Mouse (Mus musculus) embryonic facial prominence, embryonic 15.5 days (tissue): Measurements from ENCODE around the gene Ift43. TPM values are rescaled to one million over a fixed set of nuclear protein-coding genes. Genes with fewer than 3 reads are reported as not detected.

Experiments
- ATAC-seq: fragments of 200-750 bp; cut with Nextera tagmentation; 2 replicates; pipeline ENCODE4 v1.8.0; 2017; ENCODE audit warnings: low read depth, moderate TSS enrichment; ENCODE audit not compliant: insufficient number of reproducible peaks, low FRiP score, low TSS enrichment
- H3K27ac ChIP-seq: fragments of 300-500 bp; sonication (generic); replicated peaks from 2 replicates; pipeline ENCODE4 v1.5.1; 2015; ENCODE audit warnings: mild to moderate bottlenecking, inconsistent platforms
- H3K27me3 ChIP-seq: fragments of 300-500 bp; sonication (generic); 2 replicates; pipeline ENCODE4 v1.6.1; 2015; ENCODE audit warnings: inconsistent platforms
- H3K36me3 ChIP-seq: fragments of 300-500 bp; sonication (generic); 2 replicates; pipeline ENCODE4 v1.6.1; 2015; ENCODE audit warnings: mild to moderate bottlenecking, inconsistent platforms
- H3K4me1 ChIP-seq: fragments of 300-500 bp; sonication (generic); 2 replicates; pipeline ENCODE4 v1.6.1; 2015; ENCODE audit warnings: inconsistent platforms
- H3K4me2 ChIP-seq: fragments of 300-500 bp; sonication (generic); replicated peaks from 2 replicates; pipeline ENCODE4 v1.6.1; 2015; ENCODE audit warnings: mild to moderate bottlenecking, inconsistent platforms
- H3K4me3 ChIP-seq: fragments of 300-500 bp; sonication (generic); replicated peaks from 2 replicates; pipeline ENCODE4 v1.5.1; 2015; ENCODE audit warnings: mild to moderate bottlenecking, inconsistent platforms
- H3K9ac ChIP-seq: fragments of 300-500 bp; sonication (generic); 2 replicates; pipeline ENCODE4 v1.6.1; 2015; ENCODE audit warnings: inconsistent platforms
- H3K9me3 ChIP-seq: fragments of 300-500 bp; sonication (generic); replicated peaks from 2 replicates; pipeline ENCODE4 v1.6.1; 2016; ENCODE audit warnings: inconsistent platforms
- WGBS: fragments of 180-500 bp; shearing (Covaris S2); methylation state at CpG from one replicate; pipeline ENCODE4 v1.1.7; 2015; 5-methylcytosine and 5-hydroxymethylcytosine counted together
- polyA plus RNA-seq: library from polyadenylated mRNA; unstranded; fragments of >200 nt; fragmentation: Nextera tagmentation; extraction: Ambion mirVana; gene quantifications from 2 replicates; pipeline ENCODE4 v1.2.1, GENCODE M21; 2015

Gene Ift43
- polyA plus RNA-seq, 1 experiment from 2014 or later, result 97.9 TPM

- Histone ChIP-seq H3K27me3 (no peaks in the 10 kb centered on the region), H3K4me1 (peaks cover 26% of the 10 kb centered on the region), H3K9me3 (no peaks in the 10 kb centered on the region), H3K27ac (no peak overlapping the region), H3K36me3 (0 out of 2 replicates have a peak, but pooled peaks cover 6% of the 10 kb centered on the region), H3K4me2 (no peak overlapping the region), H3K9ac (no peak overlapping the region), H3K4me3 (no peak overlapping the region)
- 96% methylated on average over 8 of the region's 8 CpGs for WGBS
- ATAC-seq, result no peak
These were observed 74.8 kb downstream of the Ift43 start for GRCm38 (mm10) chr12:86157166-86157565.

DNA sequence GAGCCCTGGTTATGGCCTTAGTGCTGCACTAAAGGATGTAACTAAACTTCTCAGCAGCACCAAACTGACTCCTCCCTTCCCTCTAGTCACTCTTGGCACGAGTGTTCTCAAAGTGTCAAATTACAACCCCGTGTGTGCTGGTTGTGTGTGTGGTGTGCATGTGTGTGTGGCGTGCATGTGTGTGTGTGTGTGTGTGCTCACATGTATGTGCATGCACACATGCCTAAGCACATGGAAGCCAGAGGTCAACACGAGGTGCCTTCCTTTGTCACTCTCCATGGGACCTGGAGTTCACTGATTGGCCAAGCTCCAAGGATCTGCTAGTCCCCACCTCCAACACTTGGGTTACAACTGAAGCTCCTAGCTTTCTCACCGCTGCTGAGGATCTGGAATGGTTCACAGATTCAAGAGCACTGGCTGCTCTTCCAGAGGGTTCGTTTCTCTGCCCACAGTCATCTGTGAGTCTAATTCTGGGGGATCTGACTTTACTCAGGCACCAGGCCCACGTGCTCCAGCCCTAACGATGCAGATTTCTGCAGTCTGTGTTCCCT lies 75.6 kb downstream of the Ift43 start:
- H3K27ac ChIP-seq, result peak overlapping the region; percentile 59
- H3K9me3 ChIP-seq, result no peaks in the 10 kb centered on the region
- no peak overlapping the region for H3K4me3 ChIP-seq
- H3K36me3 ChIP-seq, result 0 out of 2 replicates have a peak, but pooled peaks cover 6% of the 10 kb centered on the region
- peak; percentile 36 for ATAC-seq
- WGBS, result 10% methylated on average over 8 of the region's 8 CpGs
- no peak overlapping the region for H3K9ac ChIP-seq
- H3K4me1 ChIP-seq, result peaks cover 25% of the 10 kb centered on the region
- H3K27me3 ChIP-seq, result no peaks in the 10 kb centered on the region
- H3K4me2 ChIP-seq, result no peak overlapping the region; the same call in 1 of the 2 replicates

GRCm38 (mm10) chr12:86158689-86159483 lies 76.5 kb downstream of the Ift43 start:
- H3K4me3 ChIP-seq, result no peak overlapping the region
- no peak overlapping the region for H3K9ac ChIP-seq
- no peaks in the 10 kb centered on the region for H3K9me3 ChIP-seq
- WGBS, result 80% methylated on average over 20 of the region's 20 CpGs
- H3K4me2 ChIP-seq, result no peak overlapping the region
- no peaks in the 10 kb centered on the region for H3K27me3 ChIP-seq
- peaks cover 32% of the 10 kb centered on the region for H3K4me1 ChIP-seq
- 0 out of 2 replicates have a peak, but pooled peaks cover 6% of the 10 kb centered on the region for H3K36me3 ChIP-seq
- ATAC-seq, result no peak
- peak overlapping the region; percentile 59; the same call in 1 of the 2 replicates for H3K27ac ChIP-seq

GRCm38 (mm10) chr12:86161436-86161835 lies 79.1 kb downstream of the Ift43 start:
- ATAC-seq, result no peak
- WGBS, result 96% methylated on average over 6 of the region's 6 CpGs
- H3K27me3 ChIP-seq, result no peaks in the 10 kb centered on the region
- no peak overlapping the region for H3K27ac ChIP-seq
- H3K4me3 ChIP-seq, result no peak overlapping the region
- no peaks in the 10 kb centered on the region for H3K9me3 ChIP-seq
- H3K4me1 ChIP-seq, result peaks cover 37% of the 10 kb centered on the region
- no peak overlapping the region for H3K9ac ChIP-seq
- H3K4me2 ChIP-seq, result no peak overlapping the region
- H3K36me3 ChIP-seq, result 0 out of 2 replicates have a peak, but pooled peaks cover 6% of the 10 kb centered on the region

DNA sequence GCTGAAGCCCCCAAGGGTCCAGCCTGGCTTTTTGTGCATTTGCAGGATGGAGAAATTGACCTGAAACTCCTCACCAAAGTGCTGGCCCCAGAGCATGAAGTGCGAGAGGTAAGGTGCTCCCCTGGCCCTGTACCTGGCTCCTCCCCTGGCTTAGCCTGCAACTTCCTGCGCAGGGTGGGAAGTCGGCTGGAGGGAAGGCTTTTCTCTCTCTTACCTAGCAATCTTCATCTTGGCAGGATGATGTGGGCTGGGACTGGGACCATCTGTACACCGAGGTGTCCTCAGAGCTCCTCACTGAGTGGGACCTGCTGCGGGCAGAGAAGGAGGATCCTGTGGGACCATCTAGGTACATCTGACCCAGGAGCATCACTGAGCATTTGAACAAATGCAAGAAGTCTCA lies 79.6 kb downstream of the Ift43 start:
- no peak overlapping the region for H3K9ac ChIP-seq
- WGBS, result 87% methylated on average over 5 of the region's 5 CpGs
- H3K9me3 ChIP-seq, result no peaks in the 10 kb centered on the region
- H3K36me3 ChIP-seq, result 0 out of 2 replicates have a peak, but pooled peaks cover 6% of the 10 kb centered on the region
- H3K27ac ChIP-seq, result no peak overlapping the region
- no peak for ATAC-seq
- no peaks in the 10 kb centered on the region for H3K27me3 ChIP-seq
- peaks cover 41% of the 10 kb centered on the region for H3K4me1 ChIP-seq
- H3K4me3 ChIP-seq, result no peak overlapping the region
- H3K4me2 ChIP-seq, result no peak overlapping the region

DNA sequence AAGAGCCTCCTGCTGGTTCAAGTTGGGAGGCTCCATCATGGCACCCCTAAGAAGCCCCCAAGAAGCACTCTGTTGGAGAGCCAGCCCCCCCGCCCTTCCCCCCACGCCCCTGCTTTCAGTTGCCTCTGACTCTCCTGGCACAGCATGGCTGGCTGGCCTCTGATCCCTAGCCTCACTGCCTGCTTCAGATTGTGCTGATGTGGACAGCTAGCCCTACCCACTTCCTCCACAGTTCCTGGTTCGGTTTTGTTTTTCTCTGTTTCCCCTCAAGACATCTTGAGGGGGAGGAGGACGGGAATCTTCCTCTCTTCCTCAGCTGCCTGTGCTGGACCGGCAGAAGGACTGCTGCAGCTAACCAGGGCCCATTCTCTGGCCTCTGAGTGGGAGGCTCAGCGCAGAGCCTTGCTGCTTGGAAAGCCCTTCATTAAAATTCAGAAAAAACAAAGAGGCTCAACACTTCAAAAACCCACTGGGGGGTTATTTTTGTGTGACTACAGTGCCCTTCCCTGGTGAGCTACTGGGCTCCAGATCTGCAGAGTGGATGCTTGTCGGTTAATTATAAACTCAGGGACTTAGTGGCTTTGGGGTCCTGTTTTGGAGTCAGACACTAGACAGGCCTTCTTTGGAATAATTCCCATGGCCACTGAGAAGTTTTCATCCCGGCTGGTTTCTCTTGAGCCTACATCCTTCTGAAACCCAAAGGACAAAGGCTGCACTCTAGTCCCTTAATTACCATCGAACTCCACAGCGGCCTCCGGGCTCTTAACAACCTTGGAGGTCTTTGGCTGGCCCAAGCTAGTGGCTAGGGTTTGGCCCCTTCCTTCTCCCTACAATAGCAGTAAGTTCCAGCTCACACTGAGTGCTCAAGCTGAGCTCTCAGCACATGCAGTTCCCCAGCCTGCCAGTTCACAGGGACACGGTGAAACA lies 80.8 kb downstream of the Ift43 start:
- Histone ChIP-seq H3K9ac (no peak overlapping the region), H3K4me2 (no peak overlapping the region), H3K27me3 (no peaks in the 10 kb centered on the region), H3K27ac (no peak overlapping the region; the same call in 1 of the 2 replicates), H3K4me1 (peaks cover 35% of the 10 kb centered on the region), H3K36me3 (0 out of 2 replicates have a peak, but pooled peaks cover 6% of the 10 kb centered on the region), H3K9me3 (no peaks in the 10 kb centered on the region), H3K4me3 (no peak overlapping the region)
- ATAC-seq, result no peak
- 30% methylated on average over 12 of the region's 12 CpGs for WGBS

DNA sequence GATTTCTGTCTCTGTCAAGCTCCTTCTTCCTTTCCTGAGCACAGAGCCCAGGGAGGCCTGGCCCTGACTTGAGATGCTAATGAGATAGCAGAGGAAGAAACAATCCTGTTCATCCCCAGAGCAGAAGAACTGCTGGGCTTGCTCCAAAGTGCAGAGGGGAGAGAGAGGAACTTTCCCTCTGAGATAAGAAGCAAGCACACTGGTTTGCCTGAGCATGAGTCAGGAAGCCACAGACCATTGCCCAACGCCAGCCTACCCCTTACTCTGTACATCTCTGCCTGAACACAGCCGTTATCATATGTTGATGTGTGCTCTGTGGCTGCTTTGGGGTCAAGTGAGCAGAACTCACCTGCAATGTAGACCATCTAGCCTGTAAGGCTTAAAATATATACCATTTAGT lies 83.9 kb downstream of the Ift43 start:
- Histone ChIP-seq H3K36me3 (no peaks in the 10 kb centered on the region), H3K9me3 (no peaks in the 10 kb centered on the region), H3K27ac (no peak overlapping the region), H3K4me3 (no peak overlapping the region), H3K4me1 (peaks cover 24% of the 10 kb centered on the region), H3K27me3 (no peaks in the 10 kb centered on the region), H3K9ac (no peak overlapping the region), H3K4me2 (no peak overlapping the region)
- 67% methylated on average over 2 of the region's 2 CpGs for WGBS
- ATAC-seq, result no peak

DNA sequence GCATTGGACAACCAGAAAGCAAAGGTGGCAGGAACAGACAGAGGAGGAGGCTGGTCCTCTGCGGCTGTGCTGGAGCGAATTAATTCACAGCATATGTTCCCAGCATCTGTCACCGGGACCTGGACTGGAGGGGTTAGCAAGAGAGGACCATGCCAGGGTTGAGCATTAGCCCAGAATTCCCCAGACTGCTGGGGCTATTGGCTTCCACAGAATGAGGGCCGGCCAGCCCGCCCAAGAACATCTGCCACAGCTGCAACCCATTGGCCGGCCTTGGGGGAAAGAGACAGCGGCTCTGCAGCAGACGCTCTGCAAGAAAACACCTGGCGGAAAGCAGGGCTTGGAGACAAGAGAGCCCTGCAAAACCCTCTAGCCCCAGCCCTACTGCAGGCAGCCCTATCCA lies 84.7 kb downstream of the Ift43 start:
- WGBS, result 20% methylated on average over 9 of the region's 9 CpGs
- Histone ChIP-seq H3K4me3 (no peak overlapping the region), H3K4me1 (peaks cover 24% of the 10 kb centered on the region), H3K9me3 (no peaks in the 10 kb centered on the region), H3K36me3 (no peaks in the 10 kb centered on the region), H3K27me3 (no peaks in the 10 kb centered on the region), H3K4me2 (no peak overlapping the region), H3K9ac (no peak overlapping the region), H3K27ac (no peak overlapping the region)
- ATAC-seq, result peak; percentile 67

DNA sequence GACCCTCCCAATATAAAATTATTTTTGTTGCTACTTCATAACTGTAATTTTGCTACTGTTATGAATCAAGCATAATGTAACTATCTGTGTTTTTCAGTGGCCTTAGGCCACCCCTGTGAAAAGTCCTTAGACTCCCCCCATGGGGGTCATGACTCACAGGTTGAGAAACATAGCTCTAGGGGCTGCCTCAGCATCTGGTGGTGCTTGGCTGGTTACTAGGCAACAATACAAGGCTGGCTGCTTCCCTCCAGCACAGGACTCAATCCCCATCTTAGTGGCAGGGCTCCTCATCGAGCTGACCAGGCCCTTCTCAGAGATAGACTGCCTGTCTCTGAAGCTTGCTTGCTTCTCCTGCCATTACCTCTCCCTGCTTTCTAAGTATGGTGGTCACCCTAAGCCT lies 86.4 kb downstream of the Ift43 start:
- Histone ChIP-seq H3K4me2 (no peak overlapping the region), H3K27ac (no peak overlapping the region), H3K36me3 (no peaks in the 10 kb centered on the region), H3K4me3 (no peak overlapping the region), H3K27me3 (no peaks in the 10 kb centered on the region), H3K4me1 (peaks cover 14% of the 10 kb centered on the region; the same call in 1 of the 2 replicates), H3K9me3 (no peaks in the 10 kb centered on the region), H3K9ac (no peak overlapping the region)
- 35% methylated on average over 1 of the region's 1 CpGs for WGBS
- ATAC-seq, result no peak; the same call in 1 of the 2 replicates

- 53% methylated on average over 5 of the region's 5 CpGs for WGBS
- H3K27me3 ChIP-seq, result no peaks in the 10 kb centered on the region
- no peak overlapping the region for H3K4me3 ChIP-seq
- ATAC-seq, result no peak
- no peaks in the 10 kb centered on the region for H3K36me3 ChIP-seq
- H3K4me1 ChIP-seq, result peaks cover 14% of the 10 kb centered on the region; the same call in 1 of the 2 replicates
- H3K27ac ChIP-seq, result no peak overlapping the region
- H3K9ac ChIP-seq, result no peak overlapping the region
- H3K4me2 ChIP-seq, result no peak overlapping the region
- H3K9me3 ChIP-seq, result no peaks in the 10 kb centered on the region
These were observed 86.9 kb downstream of the Ift43 start for GRCm38 (mm10) chr12:86169195-86169594.

- peaks cover 8% of the 10 kb centered on the region for H3K4me1 ChIP-seq
- H3K27ac ChIP-seq, result no peak overlapping the region
- 26% methylated on average over 6 of the region's 6 CpGs for WGBS
- no peak overlapping the region for H3K4me3 ChIP-seq
- no peak for ATAC-seq
- H3K9me3 ChIP-seq, result no peaks in the 10 kb centered on the region
- no peak overlapping the region for H3K9ac ChIP-seq
- no peak overlapping the region for H3K4me2 ChIP-seq
- H3K36me3 ChIP-seq, result no peaks in the 10 kb centered on the region
- no peaks in the 10 kb centered on the region for H3K27me3 ChIP-seq
These were observed 91.0 kb downstream of the Ift43 start for GRCm38 (mm10) chr12:86173314-86173713.
